Mouse (Mus musculus): Measurements from ENCODE around the gene Lepr. TPM values are rescaled to one million over a fixed set of nuclear protein-coding genes. Genes with fewer than 3 reads are reported as not detected.
"Not testable (repeated sequence)": the region's sequence is repeated elsewhere in the genome, so short reads cannot be mapped to it uniquely, and the experiment has no call there.

Gene Lepr
- polyA plus RNA-seq, 1 experiment from 2014 or later: 1.9 TPM

GRCm38 (mm10) chr4:101745534-101745933 is 28.3 kb downstream of the Lepr start:
- Histone ChIP-seq H3K9me3 (replicated peaks; ENCODE audit: control insufficient read depth, low read length) (no peaks in the 10 kb centered on the region), H3K4me1 (ENCODE audit: control insufficient read depth, insufficient read depth, low read length) (no peaks in the 10 kb centered on the region), H3K36me3 (ENCODE audit: control insufficient read depth, insufficient read depth) (no peaks in the 10 kb centered on the region), H3K27ac (ENCODE audit: low read length) (no peak overlapping the region), H3K9ac (ENCODE audit: low read length) (no peak overlapping the region), H3K4me2 (ENCODE audit: low read depth, low read length) (no peak overlapping the region), H3K27me3 (ENCODE audit: control insufficient read depth, insufficient read depth, low read length) (no peaks in the 10 kb centered on the region), H3K4me3 (ENCODE audit: low read length) (no peak overlapping the region)
- no peak for ATAC-seq (replicated peaks; ENCODE audit: extremely low read depth, insufficient read depth, low FRiP score)
- WGBS: 87% methylated on average over 4 of the region's 4 CpGs

- H3K4me2 ChIP-seq (ENCODE audit: low read depth, low read length): no peak overlapping the region
- H3K9ac ChIP-seq (ENCODE audit: low read length): no peak overlapping the region
- no peak overlapping the region for H3K27ac ChIP-seq (ENCODE audit: low read length)
- no peaks in the 10 kb centered on the region for H3K9me3 ChIP-seq (replicated peaks; ENCODE audit: control insufficient read depth, low read length)
- H3K27me3 ChIP-seq (ENCODE audit: control insufficient read depth, insufficient read depth, low read length): no peaks in the 10 kb centered on the region
- WGBS: 74% methylated on average over 5 of the region's 5 CpGs
- H3K4me3 ChIP-seq (ENCODE audit: low read length): no peak overlapping the region
- no peaks in the 10 kb centered on the region for H3K36me3 ChIP-seq (ENCODE audit: control insufficient read depth, insufficient read depth)
- no peaks in the 10 kb centered on the region for H3K4me1 ChIP-seq (ENCODE audit: control insufficient read depth, insufficient read depth, low read length)
- ATAC-seq (replicated peaks; ENCODE audit: extremely low read depth, insufficient read depth, low FRiP score): no peak
Observed at GRCm38 (mm10) chr4:101760490-101760889, 43.3 kb downstream of the Lepr start.

- not testable (repeated sequence) for ATAC-seq (replicated peaks; ENCODE audit: extremely low read depth, insufficient read depth, low FRiP score); H3K36me3 ChIP-seq (ENCODE audit: control insufficient read depth, insufficient read depth)
Observed at GRCm38 (mm10) chr4:101843923-101844322, 126.7 kb downstream of the Lepr start, which contains the start of gene B020004J07Rik. TSS of gene B020004J07Rik (minus strand) at chr4:101844023.

GRCm38 (mm10) chr4:101850908-101851307 is 133.7 kb downstream of the Lepr start:
- WGBS: 41% methylated on average over 2 of the region's 2 CpGs
- Histone ChIP-seq H3K9ac (ENCODE audit: low read length) (no peak overlapping the region), H3K27ac (ENCODE audit: low read length) (no peak overlapping the region), H3K27me3 (ENCODE audit: control insufficient read depth, insufficient read depth, low read length) (no peaks in the 10 kb centered on the region), H3K36me3 (ENCODE audit: control insufficient read depth, insufficient read depth) (no peaks in the 10 kb centered on the region), H3K9me3 (replicated peaks; ENCODE audit: control insufficient read depth, low read length) (peaks cover 11% of the 10 kb centered on the region), H3K4me2 (ENCODE audit: low read depth, low read length) (no peak overlapping the region), H3K4me3 (ENCODE audit: low read length) (no peak overlapping the region), H3K4me1 (ENCODE audit: control insufficient read depth, insufficient read depth, low read length) (no peaks in the 10 kb centered on the region)
- ATAC-seq (replicated peaks; ENCODE audit: extremely low read depth, insufficient read depth, low FRiP score): no peak

More at GRCm38 (mm10) chr4:101843923-101844322, 126.7 kb downstream of the Lepr start, which contains the start of gene B020004J07Rik:
- H3K9me3 ChIP-seq (replicated peaks; ENCODE audit: control insufficient read depth, low read length); H3K4me3 ChIP-seq (ENCODE audit: low read length); H3K4me1 ChIP-seq (ENCODE audit: control insufficient read depth, insufficient read depth, low read length); H3K9ac ChIP-seq (ENCODE audit: low read length); H3K27ac ChIP-seq (ENCODE audit: low read length); H3K4me2 ChIP-seq (ENCODE audit: low read depth, low read length); H3K27me3 ChIP-seq (ENCODE audit: control insufficient read depth, insufficient read depth, low read length): not testable (repeated sequence)
- WGBS: 86% methylated on average over 3 of the region's 4 CpGs

GRCm38 (mm10) chr4:101860873-101861272 is 143.7 kb downstream of the Lepr start:
- ATAC-seq (replicated peaks; ENCODE audit: extremely low read depth, insufficient read depth, low FRiP score): no peak
- H3K4me1 ChIP-seq (ENCODE audit: control insufficient read depth, insufficient read depth, low read length): no peaks in the 10 kb centered on the region
- WGBS: 34% methylated on average over 6 of the region's 6 CpGs

GRCm38 (mm10) chr4:101862289-101862688 is 145.1 kb downstream of the Lepr start:
- H3K9me3 ChIP-seq (replicated peaks; ENCODE audit: control insufficient read depth, low read length): no peaks in the 10 kb centered on the region
- ATAC-seq (replicated peaks; ENCODE audit: extremely low read depth, insufficient read depth, low FRiP score): no peak
- no peaks in the 10 kb centered on the region for H3K27me3 ChIP-seq (ENCODE audit: control insufficient read depth, insufficient read depth, low read length)
- no peaks in the 10 kb centered on the region for H3K4me1 ChIP-seq (ENCODE audit: control insufficient read depth, insufficient read depth, low read length)
- no peak overlapping the region for H3K27ac ChIP-seq (ENCODE audit: low read length)
- H3K4me3 ChIP-seq (ENCODE audit: low read length): no peak overlapping the region
- no peaks in the 10 kb centered on the region for H3K36me3 ChIP-seq (ENCODE audit: control insufficient read depth, insufficient read depth)
- WGBS: 88% methylated on average over 6 of the region's 6 CpGs
- H3K9ac ChIP-seq (ENCODE audit: low read length): no peak overlapping the region
- no peak overlapping the region for H3K4me2 ChIP-seq (ENCODE audit: low read depth, low read length)

More at GRCm38 (mm10) chr4:101860873-101861272, 143.7 kb downstream of the Lepr start:
- H3K9me3 ChIP-seq (replicated peaks; ENCODE audit: control insufficient read depth, low read length): no peaks in the 10 kb centered on the region
- H3K36me3 ChIP-seq (ENCODE audit: control insufficient read depth, insufficient read depth): no peaks in the 10 kb centered on the region
- H3K27ac ChIP-seq (ENCODE audit: low read length): no peak overlapping the region
- H3K27me3 ChIP-seq (ENCODE audit: control insufficient read depth, insufficient read depth, low read length): no peaks in the 10 kb centered on the region
- H3K4me3 ChIP-seq (ENCODE audit: low read length): no peak overlapping the region
- no peak overlapping the region for H3K9ac ChIP-seq (ENCODE audit: low read length)
- no peak overlapping the region for H3K4me2 ChIP-seq (ENCODE audit: low read depth, low read length)

Other genes with a start within 250 kb of the Lepr start
- gene Dnajc6, start 220.8 kb upstream of the Lepr start, polyA plus RNA-seq (2015; fragmentation: Nextera tagmentation; extraction: Ambion mirVana): 1.2 and 1.7 TPM in 2 replicates
- gene Leprot, start 69.7 kb upstream of the Lepr start, polyA plus RNA-seq (2015; fragmentation: Nextera tagmentation; extraction: Ambion mirVana): 79.0 and 80.8 TPM in 2 replicates
- not detected in 2 replicates for gene B020004J07Rik, start 126.6 kb downstream of the Lepr start, polyA plus RNA-seq (2015; fragmentation: Nextera tagmentation; extraction: Ambion mirVana)
- gene C130073F10Rik, start 176.4 kb downstream of the Lepr start, polyA plus RNA-seq (2015; fragmentation: Nextera tagmentation; extraction: Ambion mirVana): not detected in 2 replicates
- not detected in 2 replicates for gene Gm12800, start 191.7 kb downstream of the Lepr start, polyA plus RNA-seq (2015; fragmentation: Nextera tagmentation; extraction: Ambion mirVana)
- gene Gm12794, start 223.0 kb downstream of the Lepr start, polyA plus RNA-seq (2015; fragmentation: Nextera tagmentation; extraction: Ambion mirVana): not detected in 2 replicates

Data from heart, embryonic 16.5 days (tissue).